In genomic region chr8:3496428-3496748, GRCm38 (mm10) we compare ENCODE assay signal across 24 mouse cellular contexts. TPM values are rescaled to one million over a fixed set of nuclear protein-coding genes. Genes with fewer than 3 reads are reported as not detected.
DNase-seq lines count a peak whose midpoint lies in the region; ATAC-seq and TF ChIP-seq lines count a peak whose summit lies in the region.
"Had no signal": no experiment of that assay in that cellular context is flagged by ENCODE, and none has a peak within 500 bp of the region (broad histone marks: within the 10 kb centered on the region; RNA-seq: fewer than 3 reads in every experiment).

No protein-coding gene starts in this region.

- H3K36me3 ChIP-seq in megakaryocyte, embryonic 14.5 days (replicated peaks; ENCODE audit: low read length), result peaks cover 29% of the 10 kb centered on the region
- H3K36me3 ChIP-seq in E14TG2a.4 (ENCODE audit: insufficient read depth, low read length), result no peaks in the 10 kb centered on the region
- H3K36me3 ChIP-seq in embryonic facial prominence, embryonic 10.5 days (replicated peaks), result peaks cover 47% of the 10 kb centered on the region

- H3K4me1 ChIP-seq in megakaryocyte, embryonic 14.5 days, result peaks cover 38% of the 10 kb centered on the region
- peaks cover 49% of the 10 kb centered on the region for H3K4me1 ChIP-seq in E14TG2a.4 (replicated peaks; ENCODE audit: low read depth, low read length)
- peaks cover 25% of the 10 kb centered on the region for H3K4me1 ChIP-seq in embryonic facial prominence, embryonic 10.5 days

- peaks cover 7% of the 10 kb centered on the region for H3K9me3 ChIP-seq in megakaryocyte, embryonic 14.5 days
- H3K9me3 ChIP-seq in E14TG2a.4 (ENCODE audit: low read length), result no peaks in the 10 kb centered on the region
- H3K9me3 ChIP-seq in embryonic facial prominence, embryonic 10.5 days, result peaks cover 24% of the 10 kb centered on the region
- H3K9me3 ChIP-seq: heart, embryonic 10.5 days had no signal

- no peak overlapping the region for H3K27ac ChIP-seq in embryonic facial prominence, embryonic 10.5 days (replicated peaks)
- H3K27ac ChIP-seq: heart, embryonic 10.5 days; hindbrain, embryonic 14.5 days had no signal

- no peak for TF ChIP-seq CTCF in E14TG2a.4 (conservative IDR thresholded peaks at IDR 0.05; ENCODE audit: low read length)

- ATAC-seq in megakaryocyte, adult 5-6 weeks (ENCODE audit: poor library complexity, severe bottlenecking), result no peak
- ATAC-seq: forebrain, embryonic 14.5 days; intestine, embryonic 16.5 days; Patski had no signal

- 92% methylated on average over 15 of the region's 15 CpGs for WGBS in embryonic facial prominence, embryonic 10.5 days

- no peaks in the 10 kb centered on the region for H3K27me3 ChIP-seq in megakaryocyte, embryonic 14.5 days (replicated peaks)
- peaks cover 53% of the 10 kb centered on the region for H3K27me3 ChIP-seq in E14TG2a.4 (ENCODE audit: insufficient read depth, low read length)
- no peaks in the 10 kb centered on the region for H3K27me3 ChIP-seq in embryonic facial prominence, embryonic 10.5 days (replicated peaks; ENCODE audit: low read depth, poor library complexity, severe bottlenecking)
- H3K27me3 ChIP-seq: Patski had no signal

- H3K4me3 ChIP-seq in megakaryocyte, embryonic 14.5 days (replicated peaks), result peak overlapping the region; percentile 29
- H3K4me3 ChIP-seq in E14TG2a.4 (replicated peaks; ENCODE audit: low read length), result peak overlapping the region; percentile 80
- 0 out of 2 replicates have a peak overlapping the region, but pooled peaks have one; percentile 3 for H3K4me3 ChIP-seq in embryonic facial prominence, embryonic 10.5 days

- DNase-seq in ES-CJ7 (ENCODE audit: low read depth, low spot score), result peak; percentile 61
- DNase-seq in embryonic facial prominence, embryonic 10.5 days (ENCODE audit: low spot score), result no peak
- DNase-seq in spleen, adult 12 weeks (ENCODE audit: low spot score), result no peak
- DNase-seq in embryo, embryonic 9.5 days (ENCODE audit: extremely low spot score), result no peak
- no peak for DNase-seq in thymus, adult 18-20 months
- DNase-seq: adrenal gland, postnatal 10 days; cerebellum, adult 11 months; cerebellum, adult 8-10 months; embryo, embryonic 11 days; gastrocnemius, postnatal 10 days; heart, adult 18-20 months; heart, postnatal 10 days; heart, postnatal 4 days had no signal

RNA-seq across cellular contexts. Expression of gene Zfp358, which starts 3.5 kb away (rescaled TPM):
- polyA plus RNA-seq in megakaryocyte, embryonic 14.5 days (2012; ENCODE audit: insufficient read depth, low replicate concordance), result 19.3 and 36.7 TPM in 2 replicates
- total RNA-seq in megakaryocyte, adult 5-6 weeks (2015), result 6.7 and 7.9 TPM in 2 replicates
- total RNA-seq in megakaryocyte, adult 5-6 weeks (2017), result 2.4 and 3.3 TPM in 2 replicates
- polyA plus RNA-seq in embryonic facial prominence, embryonic 10.5 days (2016; fragmentation: Nextera tagmentation; extraction: Ambion mirVana), result 68.4 and 70.8 TPM in 2 replicates

RNA-seq across cellular contexts. Expression of gene Mcoln1, which starts 3.9 kb away (rescaled TPM):
- 142 and 183 TPM in 2 replicates for polyA plus RNA-seq in megakaryocyte, embryonic 14.5 days (2012; ENCODE audit: insufficient read depth, low replicate concordance)
- 20.1 and 22.7 TPM in 2 replicates for total RNA-seq in megakaryocyte, adult 5-6 weeks (2015)
- 32.9 and 42.3 TPM in 2 replicates for total RNA-seq in megakaryocyte, adult 5-6 weeks (2017)
- polyA plus RNA-seq in embryonic facial prominence, embryonic 10.5 days (2016; fragmentation: Nextera tagmentation; extraction: Ambion mirVana), result 63.2 and 65.0 TPM in 2 replicates

RNA-seq across cellular contexts. Expression of gene Pnpla6, which starts 18.8 kb away (rescaled TPM):
- 13.8 and 16.2 TPM in 2 replicates for polyA plus RNA-seq in megakaryocyte, embryonic 14.5 days (2012; ENCODE audit: insufficient read depth, low replicate concordance)
- 9.5 and 13.9 TPM in 2 replicates for total RNA-seq in megakaryocyte, adult 5-6 weeks (2015)
- 9.2 and 15.6 TPM in 2 replicates for total RNA-seq in megakaryocyte, adult 5-6 weeks (2017)
- 20.7 and 24.8 TPM in 2 replicates for polyA plus RNA-seq in embryonic facial prominence, embryonic 10.5 days (2016; fragmentation: Nextera tagmentation; extraction: Ambion mirVana)

RNA-seq across cellular contexts. Expression of gene Tex45, which starts 25.7 kb away (rescaled TPM):
- not detected in 2 replicates for polyA plus RNA-seq in megakaryocyte, embryonic 14.5 days (2012; ENCODE audit: insufficient read depth, low replicate concordance)
- total RNA-seq in megakaryocyte, adult 5-6 weeks (2015), result not detected in 2 replicates
- total RNA-seq in megakaryocyte, adult 5-6 weeks (2017), result not detected in 2 replicates
- polyA plus RNA-seq in embryonic facial prominence, embryonic 10.5 days (2016; fragmentation: Nextera tagmentation; extraction: Ambion mirVana), result 0.10 TPM in 1 of 2 replicates, not detected in the other
- total RNA-seq: CH12.LX; common myeloid progenitor, adult 5-6 weeks; heart, adult 18-20 months had no signal
- polyA plus RNA-seq: heart, embryonic 10.5 days; heart, embryonic 14.5 days; intestine, embryonic 16.5 days; Patski had no signal

RNA-seq across cellular contexts. Expression of gene Pex11g, which starts 28.9 kb away (rescaled TPM):
- polyA plus RNA-seq in megakaryocyte, embryonic 14.5 days (2012; ENCODE audit: insufficient read depth, low replicate concordance), result 2.8 and 3.7 TPM in 2 replicates
- 0.20 and 0.32 TPM in 2 replicates for total RNA-seq in megakaryocyte, adult 5-6 weeks (2015)
- 0.99 TPM in 1 of 2 replicates, not detected in the other for total RNA-seq in megakaryocyte, adult 5-6 weeks (2017)
- polyA plus RNA-seq in embryonic facial prominence, embryonic 10.5 days (2016; fragmentation: Nextera tagmentation; extraction: Ambion mirVana), result 4.1 and 4.8 TPM in 2 replicates

Comparison
In these comparisons a context has a peak if more than half of its experiments do, and no peak if none do; other contexts are left out.
1. H3K4me3 ChIP-seq: peak in every context shown above with its lines; median percentile 80 in E14TG2a.4; 29 in megakaryocyte, embryonic 14.5 days; 3 in embryonic facial prominence, embryonic 10.5 days.